Mouse (Mus musculus): ENCODE measurements around the gene Olfr92.
"Not testable (repeated sequence)": the region's sequence is repeated elsewhere in the genome, so short reads cannot be mapped to it uniquely, and the experiment has no call there.

Gene Olfr92

GRCm38 (mm10) chr17:37119988-37120387 is at the start of gene Olfr92:
Olfr92 (minus strand) TSS chr17:37120088.
- in situ Hi-C loops (cut with MboI, MseI): no loop called here

- in situ Hi-C loops (cut with MboI, MseI): no loop called here
Observed at GRCm38 (mm10) chr17:37161394-37161793, 41.5 kb upstream of the Olfr92 start, which contains the start of gene Olfr93. Olfr93 (minus strand) TSS chr17:37161494.

DNA sequence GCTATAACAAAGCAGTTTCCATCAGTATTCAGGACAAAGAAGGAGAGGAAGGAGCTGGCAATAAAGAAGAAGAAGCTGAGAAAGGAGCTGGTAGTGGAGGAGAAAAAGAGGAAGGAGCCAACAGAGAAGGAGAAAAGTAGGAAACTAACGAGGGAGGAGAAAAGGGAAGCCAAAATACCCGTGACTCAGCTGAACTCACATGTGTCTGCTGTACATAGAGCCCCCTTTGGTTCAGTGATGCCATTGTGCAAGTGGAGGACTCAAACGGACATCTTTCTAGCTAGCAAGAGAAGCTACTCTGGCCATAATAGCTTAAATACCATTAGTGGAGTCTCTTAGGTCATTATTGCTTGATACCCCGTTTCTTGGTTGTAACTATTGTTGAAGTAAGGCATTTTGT is 11.5 kb upstream of the Olfr92 start:
- in situ Hi-C loops (cut with MboI, MseI): not testable (repeated sequence)

DNA sequence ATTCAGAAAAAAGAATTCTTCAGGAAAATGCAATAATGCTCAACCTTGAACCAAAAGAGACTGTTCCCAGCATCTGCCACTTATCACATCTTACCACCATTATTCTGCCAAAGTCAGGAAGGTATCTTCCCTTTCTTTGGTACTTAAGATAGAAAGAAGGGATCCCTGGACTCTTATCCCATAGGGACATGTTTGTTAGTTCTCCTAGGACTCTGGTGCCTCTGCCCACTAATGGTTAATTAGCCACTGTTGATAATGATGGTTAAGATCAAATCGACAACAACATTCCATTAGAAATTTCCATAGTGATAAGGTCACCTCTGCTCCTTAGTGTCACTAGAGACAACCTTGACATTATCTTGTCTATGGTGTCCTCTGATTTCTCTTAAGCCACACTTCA is 21.7 kb downstream of the Olfr92 start, which contains the start of gene Olfr91:
Olfr91 (minus strand) TSS at position 101 of the 400 bp plus-strand sequence.
- in situ Hi-C loops (cut with MboI, MseI): no loop called here

DNA sequence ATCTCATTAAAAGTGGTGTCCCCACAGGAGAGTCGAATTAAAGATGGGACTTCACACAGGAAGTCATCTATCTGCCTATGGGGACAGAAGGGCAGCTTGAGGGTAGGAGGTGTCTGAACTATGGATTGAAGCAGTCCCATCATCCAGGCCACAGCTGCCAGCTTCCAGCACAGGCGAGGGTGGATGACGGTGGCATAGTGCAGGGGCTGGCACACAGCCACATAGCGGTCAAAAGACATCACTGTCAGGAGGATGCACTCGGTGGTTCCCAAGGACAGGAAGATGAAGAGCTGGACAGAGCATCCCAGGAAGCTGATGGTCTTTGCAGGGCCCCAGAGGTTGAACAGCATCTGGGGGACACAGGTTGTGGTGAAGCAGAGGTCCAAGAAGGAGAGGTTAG is 26.6 kb downstream of the Olfr92 start:
- in situ Hi-C loops (cut with MboI, MseI): no loop called here

GRCm38 (mm10) chr17:37092198-37092597 is 27.7 kb downstream of the Olfr92 start:
- in situ Hi-C loops (cut with MboI, MseI): no loop called here

DNA sequence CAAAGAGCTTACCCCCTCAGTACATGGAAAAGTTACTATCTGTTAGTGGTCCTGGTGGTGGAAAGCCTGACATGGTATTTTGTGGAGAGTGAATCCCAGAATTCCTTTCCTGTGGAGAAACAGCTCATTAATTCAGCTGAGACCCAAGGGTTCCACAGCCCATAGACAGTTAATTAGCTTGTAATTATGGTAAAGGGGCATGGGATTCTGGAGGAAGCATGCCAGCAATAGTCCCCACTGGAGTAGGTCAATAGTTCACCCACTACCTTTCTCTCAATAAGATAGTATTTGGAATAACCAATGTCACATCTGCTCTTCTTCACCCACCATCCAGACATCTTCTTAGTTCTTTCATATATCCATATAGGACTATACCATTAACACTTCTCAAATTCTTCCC is 31.5 kb downstream of the Olfr92 start, which contains the start of gene Olfr90:
Olfr90 (minus strand) TSS at position 101 of the 400 bp plus-strand sequence.
- in situ Hi-C loops (cut with MboI, MseI): no loop called here

DNA sequence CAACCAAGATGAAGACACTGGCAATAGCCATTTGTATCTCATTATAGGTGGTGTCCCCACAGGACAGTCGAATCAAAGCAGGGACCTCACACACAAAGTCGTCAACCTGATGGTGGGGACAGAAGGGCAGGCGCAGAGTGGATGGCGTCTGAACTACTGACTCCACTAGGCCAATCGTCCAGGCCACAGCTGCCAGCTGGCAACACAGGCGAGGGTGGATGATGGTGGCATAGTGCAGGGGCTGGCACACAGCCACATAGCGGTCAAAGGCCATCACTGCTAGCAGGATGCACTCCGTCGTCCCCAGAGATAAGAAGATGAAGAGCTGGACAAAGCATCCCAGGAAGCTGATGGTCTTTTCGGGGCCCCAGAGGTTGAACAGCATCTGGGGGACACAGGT is 34.3 kb downstream of the Olfr92 start:
- in situ Hi-C loops (cut with MboI, MseI): no loop called here

DNA sequence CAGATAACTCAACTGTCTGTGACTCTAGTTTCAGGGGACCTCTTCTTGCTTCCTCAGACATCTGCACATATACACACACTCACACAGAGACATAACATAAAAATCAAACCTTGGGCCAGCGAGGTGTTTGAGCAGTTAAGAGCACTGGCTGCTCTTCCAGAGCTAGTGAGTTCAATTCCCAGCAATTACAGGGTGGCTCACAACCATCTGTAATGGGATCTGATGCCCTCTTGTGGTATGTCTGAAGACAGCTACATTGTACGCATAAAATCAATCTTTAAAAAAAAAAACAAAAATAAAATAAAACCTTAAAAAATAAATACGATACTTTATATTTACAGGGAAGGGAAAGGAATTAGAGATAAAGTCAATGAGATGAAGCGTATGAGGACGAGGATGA is 35.3 kb downstream of the Olfr92 start:
- in situ Hi-C loops (cut with MboI, MseI): no loop called here

DNA sequence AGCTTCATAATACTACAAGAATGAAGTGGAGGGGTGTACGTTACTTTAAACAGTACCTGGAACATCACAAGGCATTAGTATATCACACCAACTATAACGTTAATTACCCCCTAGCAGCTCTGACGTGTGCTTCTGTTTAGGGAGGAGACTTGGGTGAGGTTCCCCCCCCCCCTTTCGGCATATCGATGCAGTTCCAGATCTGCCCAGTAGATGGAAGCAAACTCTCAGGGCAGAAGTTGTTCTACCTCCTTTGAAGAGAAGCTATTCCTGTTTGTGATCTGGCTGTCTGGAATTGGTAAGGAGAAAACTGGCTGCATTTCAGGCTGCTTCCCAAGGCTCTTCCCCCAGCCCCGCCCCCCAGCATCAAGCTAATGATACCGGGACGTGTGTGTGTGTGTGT is 36.6 kb downstream of the Olfr92 start:
- in situ Hi-C loops (cut with MboI, MseI): no loop called here

GRCm38 (mm10) chr17:37081659-37082058 is 38.2 kb downstream of the Olfr92 start:
- in situ Hi-C loops (cut with MboI, MseI): no loop called here

DNA sequence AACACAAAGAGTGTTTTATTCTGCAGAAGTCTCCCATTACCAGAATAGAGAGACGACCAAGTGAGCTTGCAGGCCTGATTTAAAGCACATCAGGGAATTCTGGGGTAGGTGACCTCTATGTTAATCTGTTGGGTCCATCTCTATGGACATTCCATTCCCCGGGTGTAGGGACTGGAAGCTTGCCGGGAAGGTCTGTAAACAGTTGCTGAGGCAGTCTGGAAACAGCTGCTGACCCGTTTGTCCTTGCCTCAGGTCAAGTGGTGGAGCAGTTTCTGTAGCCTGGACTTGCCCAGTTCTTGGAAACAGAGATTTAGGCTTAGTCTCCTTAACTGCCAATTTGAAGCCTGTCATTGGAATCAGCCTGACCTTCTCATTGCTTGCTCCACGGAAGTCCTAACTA is 39.8 kb downstream of the Olfr92 start:
- in situ Hi-C loops (cut with MboI, MseI): no loop called here

DNA sequence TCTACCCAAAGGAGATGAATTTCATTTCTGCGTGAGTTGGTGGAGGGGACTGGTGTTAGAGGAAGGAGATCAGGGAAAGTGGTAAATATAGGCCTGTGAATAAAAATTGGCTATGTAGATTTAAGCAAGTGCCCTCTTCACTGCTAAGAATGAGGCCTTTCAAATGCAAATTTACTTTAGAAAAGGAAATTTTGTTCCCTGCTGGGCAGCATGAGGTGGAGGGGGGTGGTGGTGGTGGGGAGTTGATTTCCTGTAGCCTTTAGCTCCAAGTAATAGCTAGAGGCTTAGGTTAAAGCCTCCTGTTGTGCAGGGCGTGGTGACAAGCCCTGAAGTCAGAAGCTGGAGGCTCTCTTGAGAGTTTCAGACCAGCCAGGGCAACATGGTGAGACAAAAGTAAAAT is 40.9 kb downstream of the Olfr92 start:
- in situ Hi-C loops (cut with MboI, MseI): no loop called here

- in situ Hi-C loops (cut with MboI, MseI): no loop called here
Observed at GRCm38 (mm10) chr17:37078193-37078592, 41.7 kb downstream of the Olfr92 start.

GRCm38 (mm10) chr17:37075766-37076165 is 44.1 kb downstream of the Olfr92 start:
- in situ Hi-C loops (cut with MboI, MseI): no loop called here

GRCm38 (mm10) chr17:37075181-37075580 is 44.7 kb downstream of the Olfr92 start:
- in situ Hi-C loops (cut with MboI, MseI): no loop called here

DNA sequence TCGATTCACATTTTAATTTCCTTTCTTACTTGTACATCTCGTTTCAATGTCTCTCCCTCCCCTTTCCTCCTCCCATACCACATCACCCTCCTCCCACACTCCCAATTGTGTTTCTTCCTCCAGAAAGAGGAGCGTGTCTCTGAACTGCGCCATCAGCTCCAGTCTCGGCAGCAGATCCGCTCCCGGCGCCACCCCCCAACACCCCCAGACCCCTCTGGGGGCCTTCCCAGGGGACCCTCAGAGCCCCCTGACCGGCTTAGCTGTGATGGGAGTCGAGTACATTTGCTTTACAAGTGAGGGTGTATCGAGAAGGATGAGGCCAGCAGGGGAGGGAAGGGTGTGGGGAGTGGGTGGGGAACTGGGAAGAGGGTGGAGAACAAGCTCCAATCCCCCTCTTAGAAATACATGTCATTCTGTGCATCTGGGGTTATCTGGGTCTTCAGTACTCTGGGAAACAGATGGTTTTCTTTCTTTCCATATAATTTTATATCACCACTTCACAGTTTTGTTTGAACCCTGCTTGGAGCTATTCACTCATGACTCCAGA is 47.1 kb downstream of the Olfr92 start:
- in situ Hi-C loops (cut with MboI, MseI): loop anchor here (5.0 kb wide), 1 partner anchor 129 kb away; the partner anchor contains the start of gene Olfr94

- in situ Hi-C loops (cut with MboI, MseI): loop anchor here (5.0 kb wide), 1 partner anchor 130 kb away; the partner anchor contains the start of gene Olfr94
Observed at GRCm38 (mm10) chr17:37072080-37072729, 47.7 kb downstream of the Olfr92 start.

- in situ Hi-C loops (cut with MboI, MseI): loop anchor here (5.0 kb wide), 1 partner anchor 132 kb away; the partner anchor contains the start of gene Olfr94
Observed at GRCm38 (mm10) chr17:37070121-37070520, 49.8 kb downstream of the Olfr92 start.

DNA sequence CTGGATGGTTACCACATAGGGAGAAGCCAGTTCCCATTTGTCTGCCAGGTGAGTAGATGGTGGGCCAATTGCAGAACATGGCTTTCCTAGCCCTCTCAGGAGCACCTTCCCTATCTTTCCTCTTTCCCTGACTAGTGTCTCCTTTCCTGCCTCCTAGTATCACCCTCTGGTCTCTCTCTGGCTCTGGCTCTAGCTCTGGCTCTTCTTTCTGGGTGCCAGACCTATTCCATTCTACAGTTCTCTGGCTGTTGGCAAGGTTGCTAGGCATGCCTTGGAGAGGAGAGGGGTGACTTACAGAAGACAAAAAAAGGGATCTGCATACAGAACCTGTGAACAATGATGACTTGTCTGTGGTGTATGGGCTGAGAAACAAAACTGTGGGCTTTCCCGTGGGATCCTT is 52.0 kb downstream of the Olfr92 start:
- in situ Hi-C loops (cut with MboI, MseI): no loop called here

DNA sequence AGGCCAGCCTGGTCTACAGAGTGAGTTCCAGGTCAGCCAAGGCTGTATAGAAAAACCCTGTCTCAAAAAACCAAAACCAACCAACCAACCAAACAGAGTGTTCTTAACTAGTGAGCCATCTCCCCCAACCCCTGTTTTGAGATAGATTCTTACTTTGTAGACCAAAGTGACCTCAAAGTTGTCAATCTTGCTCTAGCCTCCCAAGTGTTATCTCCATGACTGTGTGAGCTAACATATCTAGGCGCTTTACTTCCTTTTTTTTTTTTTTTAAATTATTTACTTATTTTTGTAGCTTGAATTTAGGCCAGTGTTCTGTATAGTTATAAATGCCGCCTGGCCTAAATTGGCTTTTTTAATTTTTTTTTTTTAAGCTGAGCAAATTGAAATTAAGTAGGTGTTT is 53.9 kb downstream of the Olfr92 start:
- in situ Hi-C loops (cut with MboI, MseI): no loop called here

DNA sequence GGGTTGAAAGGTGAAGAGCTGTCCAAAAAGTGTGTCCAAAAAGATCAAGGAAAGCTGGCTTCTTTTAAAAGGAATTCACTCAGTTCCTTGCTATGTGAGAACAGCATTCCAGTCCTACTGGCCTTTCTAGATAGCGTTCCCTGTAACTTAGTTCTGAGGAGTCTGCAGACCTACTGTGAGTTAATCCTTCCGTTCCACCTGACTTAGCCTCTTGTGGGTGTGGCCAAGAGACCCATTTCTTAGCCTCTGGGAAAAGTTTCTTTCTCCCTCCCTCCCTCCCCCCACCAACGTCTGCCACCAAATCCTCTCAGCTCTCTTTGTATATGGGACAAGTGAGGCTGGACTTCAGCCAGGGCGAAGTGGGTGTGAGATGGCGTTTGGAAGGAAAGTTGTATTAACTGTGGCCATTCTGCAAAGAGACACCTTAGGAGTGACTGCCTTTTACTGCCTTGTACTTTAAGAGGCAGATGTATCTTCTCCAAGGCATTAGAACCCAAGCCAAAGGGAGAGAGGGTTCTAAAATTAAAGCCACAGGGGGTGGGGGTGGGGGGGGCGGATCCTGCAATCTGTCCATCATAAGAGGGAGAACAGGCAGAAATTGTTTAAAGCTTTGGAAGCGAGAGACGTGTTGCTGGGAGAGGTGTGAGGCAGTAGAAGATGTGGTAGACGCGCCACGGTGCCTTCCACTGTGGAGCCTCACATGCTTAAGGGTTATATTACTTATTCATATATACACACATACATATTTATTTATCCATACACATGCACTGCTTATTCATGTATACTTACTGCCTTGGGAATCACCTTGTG is 56.0 kb downstream of the Olfr92 start:
- in situ Hi-C loops (cut with MboI, MseI): no loop called here

Data from T-helper 2 cell (primary cell).